Mouse (Mus musculus): ENCODE data around the gene Sema3c. TPM values are rescaled to one million over a fixed set of nuclear protein-coding genes. Genes with fewer than 3 reads are reported as not detected.
A peak's percentile ranks its signal among the peaks of the same experiment; 100 is the strongest.

The Sema3c gene
- total RNA-seq, 2 experiments from 2014 or later, result 15.6 to 18.8 TPM

DNA sequence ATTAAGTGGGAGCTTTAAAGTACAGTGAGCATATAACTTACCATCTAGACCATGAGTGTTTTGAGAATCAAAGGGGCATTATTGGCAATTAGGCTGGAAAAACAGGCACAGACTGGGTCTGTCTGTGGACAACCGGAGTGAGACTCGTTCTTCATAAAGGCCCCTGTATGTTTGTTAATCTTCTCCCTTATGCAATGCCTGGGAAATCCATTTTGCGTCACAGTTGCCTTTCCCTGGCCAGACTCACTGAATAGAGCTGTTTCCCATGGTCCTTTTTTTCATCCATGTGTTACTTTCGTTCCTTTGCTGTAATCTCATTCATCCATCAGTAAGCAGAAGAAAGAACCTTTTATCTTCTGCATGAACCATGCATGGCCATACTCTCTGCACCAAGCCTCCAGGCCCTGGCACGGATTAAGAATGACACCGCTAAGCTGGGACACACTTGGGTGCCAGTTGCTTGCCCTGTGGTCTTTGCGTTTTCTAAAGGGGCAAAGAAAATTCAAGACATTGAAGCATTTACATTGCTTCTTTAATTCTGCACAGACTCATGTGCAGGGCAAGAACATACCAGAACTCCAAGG lies 73.7 kb downstream of the Sema3c start:
- DNase-seq, result no peak

- no peak for DNase-seq
These were observed 74.9 kb downstream of the Sema3c start for GRCm38 (mm10) chr5:17648865-17649542.

DNA sequence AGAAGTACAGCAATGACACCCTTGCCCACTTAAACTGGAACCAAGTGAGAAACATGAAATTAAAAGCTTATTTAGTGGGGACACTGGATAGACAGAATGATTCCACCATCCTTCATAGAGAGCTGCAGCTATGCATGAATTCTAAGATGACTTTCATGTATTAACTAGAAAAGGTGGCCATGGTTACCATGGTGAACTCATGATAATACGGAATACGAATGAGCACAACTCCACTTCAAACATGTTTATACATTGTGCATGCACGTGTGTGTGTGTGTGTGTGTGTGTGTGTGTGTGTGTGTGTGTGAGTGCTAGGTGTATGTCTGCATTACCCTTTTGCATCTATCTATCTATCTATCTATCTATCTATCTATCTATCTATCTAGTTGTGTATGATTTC lies 87.1 kb downstream of the Sema3c start:
- no peak for DNase-seq

- no peak for DNase-seq
These were observed 97.3 kb downstream of the Sema3c start for GRCm38 (mm10) chr5:17671356-17671755.

- DNase-seq, result no peak
These were observed 106.8 kb downstream of the Sema3c start for GRCm38 (mm10) chr5:17680862-17681261.

DNA sequence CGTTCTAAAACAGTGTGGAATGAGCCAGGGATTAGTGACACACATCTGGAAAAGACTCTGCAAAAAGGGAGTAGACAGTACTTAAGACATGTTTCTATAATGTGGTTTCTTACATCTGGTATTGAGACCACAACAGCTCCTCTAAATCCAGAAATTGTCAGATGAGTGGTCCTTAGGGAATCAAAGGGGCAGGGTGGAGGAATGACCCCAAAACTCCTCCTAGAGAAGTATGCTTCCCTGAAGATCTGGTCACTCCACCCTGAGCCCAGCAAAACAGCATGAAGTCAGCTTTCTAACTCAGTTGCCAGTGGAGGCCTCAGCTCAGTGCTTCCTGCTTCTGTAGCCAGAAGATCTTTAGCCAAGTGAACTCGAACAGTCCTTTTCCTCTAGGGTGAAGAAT lies 115.0 kb downstream of the Sema3c start:
- peak; percentile 46 to 65 for DNase-seq

- DNase-seq, result peak; percentile 34 to 36
These were observed 115.5 kb downstream of the Sema3c start for GRCm38 (mm10) chr5:17689604-17690003.

- no peak for DNase-seq
These were observed 121.3 kb downstream of the Sema3c start for GRCm38 (mm10) chr5:17695366-17695765.

- DNase-seq, result no peak
These were observed 124.8 kb downstream of the Sema3c start for GRCm38 (mm10) chr5:17698905-17699304.

DNA sequence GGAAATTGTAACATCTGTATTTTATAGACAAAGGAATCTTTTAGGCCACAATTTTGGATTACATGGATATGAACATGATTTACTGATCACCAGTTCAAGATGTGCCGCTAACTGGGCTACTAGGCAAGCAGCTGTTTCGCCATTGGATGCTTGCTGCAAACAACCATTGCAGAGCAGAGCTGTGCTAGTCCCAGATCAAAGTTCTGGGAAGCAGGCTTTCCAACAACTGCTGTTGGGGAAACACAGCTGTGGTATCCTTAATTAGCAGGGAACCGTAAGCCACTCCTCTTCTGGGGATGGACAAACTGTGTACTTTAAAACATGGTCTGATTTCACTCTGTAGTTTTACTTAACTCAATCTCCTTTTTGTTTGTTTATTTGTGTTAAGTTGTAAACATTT lies 130.1 kb downstream of the Sema3c start:
- DNase-seq, result no peak

DNA sequence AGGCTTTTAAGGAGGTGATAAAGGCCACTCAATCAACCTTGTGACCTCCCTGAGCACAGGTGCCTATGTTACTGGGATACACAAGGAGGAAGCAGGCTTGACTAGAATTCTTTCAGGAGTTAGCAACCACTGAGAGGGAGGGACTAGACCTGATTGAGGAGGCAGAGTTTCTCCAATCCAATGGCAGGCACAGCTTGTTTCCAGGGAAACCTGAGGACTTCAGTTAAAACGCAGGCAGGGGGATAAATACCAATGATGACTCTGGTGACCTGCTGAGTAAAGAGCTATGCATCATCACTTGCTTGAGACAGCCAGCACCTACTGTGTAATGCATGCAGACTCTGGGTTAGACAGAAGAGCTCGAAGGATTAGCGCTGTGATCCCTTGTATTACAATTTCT lies 133.0 kb downstream of the Sema3c start:
- no peak for DNase-seq

DNA sequence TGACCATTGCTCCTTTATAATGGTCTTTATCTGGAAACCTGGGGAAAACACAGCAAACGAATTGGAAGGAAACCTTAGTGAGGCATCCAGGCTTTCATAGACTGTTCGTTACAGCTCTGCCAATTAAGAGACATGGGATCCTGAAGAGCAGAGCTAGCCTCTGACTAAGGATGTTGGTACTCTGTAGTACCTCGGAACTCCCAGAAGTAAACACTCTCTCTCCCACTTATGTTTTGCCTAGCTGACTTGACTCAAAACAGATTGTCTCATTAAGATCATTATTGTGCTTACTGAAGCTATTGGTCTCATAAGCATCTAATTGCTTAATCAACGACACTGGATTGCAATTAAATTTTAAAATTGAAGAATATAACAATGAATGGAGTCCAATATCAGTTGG lies 138.3 kb downstream of the Sema3c start:
- no peak for DNase-seq

GRCm38 (mm10) chr5:17715206-17715605 lies 141.1 kb downstream of the Sema3c start:
- no peak for DNase-seq

DNA sequence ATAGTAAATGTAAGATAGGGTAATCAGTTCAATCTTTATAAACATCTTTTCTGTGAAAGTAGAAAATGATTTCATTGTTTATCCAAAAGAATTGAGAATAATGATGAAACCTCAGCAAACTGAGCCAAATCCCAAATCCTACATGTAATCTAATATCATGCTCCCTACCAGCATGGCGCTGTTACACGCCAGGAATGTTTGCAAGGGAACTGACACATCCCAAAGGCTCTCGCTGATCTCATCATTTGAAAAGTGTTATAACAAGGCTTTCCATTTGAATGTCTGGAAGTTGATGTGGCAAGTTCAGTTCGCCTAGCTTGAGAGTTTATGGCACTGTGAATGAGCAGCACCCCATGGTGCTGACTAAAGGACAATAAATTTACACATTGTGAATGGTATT lies 145.9 kb downstream of the Sema3c start:
- DNase-seq, result peak in 1 of 2 experiments; percentile 2

DNA sequence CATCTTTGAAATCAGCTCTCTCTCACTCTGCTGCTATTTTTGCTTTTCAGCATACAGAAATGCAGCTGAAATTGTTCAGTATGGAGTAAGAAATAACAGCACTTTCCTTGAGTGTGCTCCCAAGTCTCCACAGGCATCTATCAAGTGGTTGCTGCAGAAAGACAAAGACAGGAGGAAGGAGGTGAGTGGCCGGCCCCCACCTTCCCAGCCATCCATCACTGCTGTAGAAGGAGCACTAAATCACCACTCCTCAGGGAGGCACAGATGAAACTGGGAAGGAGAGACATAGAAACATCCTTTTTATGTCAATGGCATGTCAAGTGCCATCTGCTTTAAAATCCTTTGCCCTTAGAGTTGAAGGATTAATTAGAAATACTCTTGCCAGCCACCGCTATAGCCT lies 149.9 kb downstream of the Sema3c start:
- DNase-seq, result no peak

DNA sequence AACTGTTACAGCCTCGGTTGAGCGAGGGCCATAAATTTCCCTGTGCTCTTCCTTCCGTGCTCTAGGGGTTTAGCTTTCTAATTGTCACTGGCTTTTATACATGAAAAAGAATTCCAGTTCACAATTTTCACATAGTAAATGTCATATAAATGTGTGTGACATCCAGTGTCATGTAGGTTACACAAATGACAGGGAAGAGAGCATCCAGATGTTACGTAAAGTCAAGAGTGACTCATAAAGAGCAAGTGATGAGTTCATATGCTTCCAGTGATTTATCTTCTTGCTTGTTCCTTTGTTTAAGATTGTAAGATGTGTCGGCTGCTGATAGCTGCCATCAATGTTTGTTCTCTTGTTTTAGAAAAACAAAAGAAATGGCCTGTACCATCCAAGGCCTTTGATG lies 154.0 kb downstream of the Sema3c start:
- no peak for DNase-seq

GRCm38 (mm10) chr5:17739805-17740204 lies 165.7 kb downstream of the Sema3c start:
- peak; percentile 4 to 5 for DNase-seq

DNA sequence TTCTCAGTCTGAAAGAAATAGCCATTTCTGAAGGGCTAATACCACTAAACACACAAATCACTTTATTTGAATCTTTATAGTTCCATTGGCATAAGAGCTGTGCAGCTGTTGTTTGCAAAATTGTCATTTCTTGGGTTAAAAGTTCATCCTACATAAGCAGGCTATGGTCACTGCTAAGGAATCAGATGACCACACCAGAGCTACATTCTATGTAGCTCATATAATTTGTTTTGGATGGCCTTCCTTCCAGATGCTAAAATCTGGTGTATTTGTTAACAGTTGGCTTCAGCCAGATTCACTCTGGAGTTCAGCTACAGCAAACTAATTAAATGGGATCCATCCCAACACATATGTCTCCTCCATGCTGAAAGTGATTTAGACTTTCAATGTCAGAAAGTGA lies 172.4 kb downstream of the Sema3c start:
- no peak for DNase-seq

DNA sequence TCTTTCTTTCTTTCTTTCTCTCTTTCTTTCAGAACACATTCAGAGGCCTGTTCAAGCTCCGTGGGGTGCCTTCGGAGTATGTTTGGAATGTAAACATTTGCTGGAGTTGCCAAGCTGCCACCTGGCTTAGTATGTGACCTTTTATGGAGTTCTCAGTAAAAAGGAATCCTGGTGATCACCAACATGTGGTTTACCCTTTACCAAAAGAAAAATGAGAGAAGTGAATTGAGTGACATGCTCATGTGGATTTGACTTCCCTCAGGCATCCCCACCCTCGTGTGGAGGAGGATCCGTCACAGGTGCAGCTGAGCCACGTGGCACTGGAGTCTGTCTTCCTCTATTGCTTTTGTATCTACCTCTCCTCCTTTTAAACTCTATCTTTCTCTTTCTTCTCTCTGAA lies 173.1 kb downstream of the Sema3c start:
- DNase-seq, result no peak

- DNase-seq, result no peak
These were observed 174.2 kb downstream of the Sema3c start for GRCm38 (mm10) chr5:17748293-17748692.

- peak; percentile 14 to 19 for DNase-seq
These were observed 179.5 kb downstream of the Sema3c start for GRCm38 (mm10) chr5:17753471-17754005.

DNA sequence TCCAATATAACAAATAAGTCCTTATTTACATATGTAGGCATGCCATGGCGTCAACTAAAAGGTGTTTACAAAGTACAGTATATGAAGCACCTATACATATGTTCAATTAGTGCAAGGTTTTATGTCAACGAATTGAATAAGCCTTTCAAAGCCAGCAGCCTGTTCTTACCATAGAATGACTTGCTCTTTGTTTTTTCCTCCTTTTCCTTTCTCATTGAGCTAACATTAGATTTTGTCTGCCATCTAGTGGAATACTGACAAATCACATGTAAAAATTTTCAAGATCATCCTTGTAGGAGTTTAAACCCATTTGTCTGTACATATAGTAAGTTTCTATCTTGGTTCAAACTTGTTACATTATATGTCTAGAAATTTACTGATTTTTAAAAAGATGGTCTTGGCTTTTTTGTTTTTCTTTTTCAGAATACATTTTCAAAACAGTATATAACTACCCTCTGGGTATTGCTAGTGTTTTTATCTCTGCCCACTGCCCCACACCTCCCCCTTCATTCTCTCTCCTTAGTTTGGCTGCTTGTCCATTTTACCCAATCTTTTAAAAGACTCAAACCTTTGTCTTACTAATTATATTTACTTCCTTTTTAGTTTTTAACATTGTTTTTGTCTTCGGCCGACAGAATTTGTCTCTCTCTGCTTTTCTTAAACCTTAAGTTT lies 192.1 kb downstream of the Sema3c start:
- DNase-seq, result peak in 1 of 2 experiments; percentile 48

GRCm38 (mm10) chr5:17770328-17770727 lies 196.2 kb downstream of the Sema3c start:
- no peak for DNase-seq
